ENCODE assay signal across 22 mouse cellular contexts in genomic region chr13:56265661-56266060, GRCm38 (mm10). TPM values are rescaled to one million over a fixed set of nuclear protein-coding genes. Genes with fewer than 3 reads are reported as not detected.
DNase-seq lines count a peak whose midpoint lies in the region; ATAC-seq and TF ChIP-seq lines count a peak whose summit lies in the region.
"Had no signal": no experiment of that assay in that cellular context is flagged by ENCODE, and none has a peak within 500 bp of the region (broad histone marks: within the 10 kb centered on the region; RNA-seq: fewer than 3 reads in every experiment).

No protein-coding gene starts in this region.

- H3K27me3 ChIP-seq in midbrain, embryonic 14.5 days (ENCODE audit: control insufficient read depth, insufficient read depth, low read length): peaks cover 40% of the 10 kb centered on the region

- no peak overlapping the region for H3K9ac ChIP-seq in midbrain, embryonic 14.5 days (replicated peaks; ENCODE audit: low read length)
- H3K9ac ChIP-seq: embryonic facial prominence, embryonic 13.5 days; intestine, embryonic 15.5 days; kidney, embryonic 15.5 days; liver, embryonic 12.5 days; midbrain, embryonic 15.5 days had no signal

- intact Hi-C loops in left cerebral cortex, postnatal 36 days (cut with DNase I): loop anchor here (1.0 kb wide), 1 partner anchor 68 kb away; no protein-coding TSS in a partner anchor
- intact Hi-C loops in gastrocnemius, adult 2 months (cut with DNase I): loop anchor here (1.0 kb wide), 1 partner anchor 68 kb away; no protein-coding TSS in a partner anchor

- ATAC-seq in midbrain, embryonic 14.5 days (ENCODE audit: low FRiP score, low TSS enrichment): no peak
- ATAC-seq: intestine, embryonic 15.5 days; liver, embryonic 12.5 days; midbrain, embryonic 15.5 days had no signal

- no peaks in the 10 kb centered on the region for H3K9me3 ChIP-seq in midbrain, embryonic 14.5 days (ENCODE audit: control insufficient read depth, low read length)
- H3K9me3 ChIP-seq: embryonic facial prominence, embryonic 13.5 days; intestine, embryonic 15.5 days; midbrain, embryonic 15.5 days had no signal

- DNase-seq in cerebellum, postnatal 14 days: peak; percentile 41 to 51
- DNase-seq in cerebellum, adult 11 months: no peak
- DNase-seq in right cerebral cortex, adult 18-20 months: peak; percentile 45
- no peak for DNase-seq in right cerebral cortex, postnatal 4 days
- peak; percentile 48 to 58 for DNase-seq in left cerebral cortex, postnatal 36 days (ENCODE audit: low spot score in 2 of 2)
- DNase-seq in spleen, postnatal 10 days (ENCODE audit: low spot score in 2 of 2): no peak
- DNase-seq in gastrocnemius, adult 2 months: no peak
- DNase-seq in midbrain, embryonic 14.5 days: no peak

- no peak overlapping the region for H3K27ac ChIP-seq in gastrocnemius, adult 2 months
- no peak overlapping the region for H3K27ac ChIP-seq in midbrain, embryonic 14.5 days (replicated peaks; ENCODE audit: low read depth, low read length)
- H3K27ac ChIP-seq: embryonic facial prominence, embryonic 13.5 days; intestine, embryonic 15.5 days; kidney, embryonic 15.5 days; liver, embryonic 12.5 days; midbrain, embryonic 15.5 days had no signal

- H3K4me2 ChIP-seq in midbrain, embryonic 14.5 days (ENCODE audit: low read length): no peak overlapping the region
- H3K4me2 ChIP-seq: embryonic facial prominence, embryonic 13.5 days; intestine, embryonic 15.5 days; kidney, embryonic 15.5 days; liver, embryonic 12.5 days; midbrain, embryonic 15.5 days had no signal

- no peaks in the 10 kb centered on the region for H3K36me3 ChIP-seq in midbrain, embryonic 14.5 days (ENCODE audit: control insufficient read depth, insufficient read depth, low read length)
- H3K36me3 ChIP-seq: embryonic facial prominence, embryonic 13.5 days; intestine, embryonic 15.5 days; kidney, embryonic 15.5 days; liver, embryonic 12.5 days; midbrain, embryonic 15.5 days had no signal

- 64% methylated on average over 5 of the region's 5 CpGs for WGBS in midbrain, embryonic 14.5 days

- H3K4me1 ChIP-seq in midbrain, embryonic 14.5 days (ENCODE audit: control insufficient read depth, insufficient read depth, low read length): peaks cover 2% of the 10 kb centered on the region; the same call in 1 of the 2 replicates
- H3K4me1 ChIP-seq: intestine, embryonic 15.5 days; liver, embryonic 12.5 days; midbrain, embryonic 15.5 days had no signal

- TF ChIP-seq CTCF in gastrocnemius, adult 2 months (IDR thresholded peaks at IDR 0.05): no peak

- H3K4me3 ChIP-seq in gastrocnemius, adult 2 months: no peak overlapping the region
- no peak overlapping the region for H3K4me3 ChIP-seq in midbrain, embryonic 14.5 days (replicated peaks; ENCODE audit: low read depth, low read length)
- H3K4me3 ChIP-seq: embryonic facial prominence, embryonic 13.5 days; intestine, embryonic 15.5 days; kidney, embryonic 15.5 days; liver, embryonic 12.5 days; midbrain, embryonic 15.5 days had no signal

RNA-seq across cellular contexts. Expression of gene Neurog1, which starts 13.7 kb away (rescaled TPM):
- not detected for total RNA-seq in left cerebral cortex, postnatal 36 days (2021)
- not detected for total RNA-seq in gastrocnemius, adult 2 months (2021)
- 3.6 and 8.9 TPM in 2 replicates for polyA plus RNA-seq in midbrain, embryonic 14.5 days (2014; fragmentation: Nextera tagmentation; extraction: Ambion mirVana)
- total RNA-seq: adrenal gland, adult 18-20 months; granulocyte monocyte progenitor cell, adult 5-6 weeks; hematopoietic stem cell, adult 5-6 weeks; megakaryocyte, adult 5-6 weeks; MEL had no signal
- polyA plus RNA-seq: heart, embryonic 14.5 days; intestine, embryonic 15.5 days; kidney, embryonic 15.5 days; large intestine, adult 2 months; limb, embryonic 11.5 days; liver, embryonic 12.5 days; lung, embryonic 16.5 days had no signal

RNA-seq across cellular contexts. Expression of gene Cxcl14, which starts 30.7 kb away (rescaled TPM):
- total RNA-seq in left cerebral cortex, postnatal 36 days (2021): 100 to 1,000 TPM; 134 to 153 TPM
- 10 to 100 TPM; 30.7 to 35.6 TPM for total RNA-seq in gastrocnemius, adult 2 months (2021)
- polyA plus RNA-seq in midbrain, embryonic 14.5 days (2014; fragmentation: Nextera tagmentation; extraction: Ambion mirVana): 10.2 and 11.2 TPM in 2 replicates
- total RNA-seq: granulocyte monocyte progenitor cell, adult 5-6 weeks; MEL had no signal

Comparison
In these comparisons a context has a peak if more than half of its experiments do, and no peak if none do; other contexts are left out.
1. DNase-seq: peak in cerebellum, postnatal 14 days (2 of 2), right cerebral cortex, adult 18-20 months (single experiment) and left cerebral cortex, postnatal 36 days (2 of 2); none in cerebellum, adult 11 months (single experiment), right cerebral cortex, postnatal 4 days (single experiment), spleen, postnatal 10 days (0 of 2), gastrocnemius, adult 2 months (single experiment) and midbrain, embryonic 14.5 days (single experiment).